Mouse (Mus musculus): ENCODE data around the gene Igfbp2. TPM values are rescaled to one million over a fixed set of nuclear protein-coding genes. Genes with fewer than 3 reads are reported as not detected.

Gene Igfbp2
- polyA plus RNA-seq, 1 experiment from 2014 or later, result 50.5 TPM

- Histone ChIP-seq H3K4me3 (ENCODE audit: low read depth, low read length) (no peak overlapping the region), H3K4me1 (replicated peaks; ENCODE audit: control insufficient read depth, insufficient read depth, low read length) (peaks cover 8% of the 10 kb centered on the region)
- no peak for DNase-seq (ENCODE audit: low spot score)
Observed at GRCm38 (mm10) chr1:72869275-72869674, 45.0 kb downstream of the Igfbp2 start.

GRCm38 (mm10) chr1:72869681-72870614, 45.6 kb downstream of the Igfbp2 start:
- H3K4me2 ChIP-seq, result peak overlapping the region; percentile 78
- H3K27me3 ChIP-seq (replicated peaks; ENCODE audit: control insufficient read depth, insufficient read depth, low read length), result peaks cover 42% of the 10 kb centered on the region
- no peak overlapping the region for H3K9ac ChIP-seq (ENCODE audit: low read depth, low read length)
- no peak overlapping the region for H3K27ac ChIP-seq (ENCODE audit: low read depth, low read length)
- 9% methylated on average over 22 of the region's 22 CpGs for WGBS
- H3K4me1 ChIP-seq (replicated peaks; ENCODE audit: control insufficient read depth, insufficient read depth, low read length), result peaks cover 8% of the 10 kb centered on the region
- no peaks in the 10 kb centered on the region for H3K36me3 ChIP-seq (ENCODE audit: control insufficient read depth, insufficient read depth, low read length)
- H3K4me3 ChIP-seq (ENCODE audit: low read depth, low read length), result peak overlapping the region; percentile 48
- no peaks in the 10 kb centered on the region for H3K9me3 ChIP-seq (ENCODE audit: control insufficient read depth, low read length)
- ATAC-seq (replicated peaks; ENCODE audit: low FRiP score), result 0 out of 2 replicates have a peak, but pooled peaks have one; percentile 15
- DNase-seq (ENCODE audit: low spot score), result peak; percentile 64

More at GRCm38 (mm10) chr1:72869275-72869674, 45.0 kb downstream of the Igfbp2 start:
- ATAC-seq (replicated peaks; ENCODE audit: low FRiP score), result no peak
- H3K27ac ChIP-seq (ENCODE audit: low read depth, low read length), result no peak overlapping the region
- H3K4me2 ChIP-seq, result no peak overlapping the region; the same call in 1 of the 2 replicates
- no peak overlapping the region for H3K9ac ChIP-seq (ENCODE audit: low read depth, low read length)
- H3K27me3 ChIP-seq (replicated peaks; ENCODE audit: control insufficient read depth, insufficient read depth, low read length), result peaks cover 35% of the 10 kb centered on the region
- no peaks in the 10 kb centered on the region for H3K36me3 ChIP-seq (ENCODE audit: control insufficient read depth, insufficient read depth, low read length)
- no peaks in the 10 kb centered on the region for H3K9me3 ChIP-seq (ENCODE audit: control insufficient read depth, low read length)

GRCm38 (mm10) chr1:72870615-72871336, 46.5 kb downstream of the Igfbp2 start:
- Histone ChIP-seq H3K9me3 (ENCODE audit: control insufficient read depth, low read length) (no peaks in the 10 kb centered on the region), H3K36me3 (ENCODE audit: control insufficient read depth, insufficient read depth, low read length) (no peaks in the 10 kb centered on the region), H3K4me1 (replicated peaks; ENCODE audit: control insufficient read depth, insufficient read depth, low read length) (peaks cover 8% of the 10 kb centered on the region), H3K27ac (ENCODE audit: low read depth, low read length) (no peak overlapping the region), H3K4me3 (ENCODE audit: low read depth, low read length) (peak overlapping the region; percentile 48), H3K27me3 (replicated peaks; ENCODE audit: control insufficient read depth, insufficient read depth, low read length) (peaks cover 50% of the 10 kb centered on the region), H3K9ac (ENCODE audit: low read depth, low read length) (no peak overlapping the region), H3K4me2 (peak overlapping the region; percentile 78)
- under 1% methylated on average over 20 of the region's 20 CpGs for WGBS
- DNase-seq (ENCODE audit: low spot score) (peak; percentile 61), ATAC-seq (replicated peaks; ENCODE audit: low FRiP score) (peak; percentile 24)

GRCm38 (mm10) chr1:72871337-72871696, 47.0 kb downstream of the Igfbp2 start:
- H3K9me3 ChIP-seq (ENCODE audit: control insufficient read depth, low read length), result no peaks in the 10 kb centered on the region
- ATAC-seq (replicated peaks; ENCODE audit: low FRiP score), result no peak
- H3K4me2 ChIP-seq, result peak overlapping the region; percentile 78
- no peak for DNase-seq (ENCODE audit: low spot score)
- no peak overlapping the region for H3K9ac ChIP-seq (ENCODE audit: low read depth, low read length)
- peaks cover 8% of the 10 kb centered on the region for H3K4me1 ChIP-seq (replicated peaks; ENCODE audit: control insufficient read depth, insufficient read depth, low read length)
- no peaks in the 10 kb centered on the region for H3K36me3 ChIP-seq (ENCODE audit: control insufficient read depth, insufficient read depth, low read length)
- no peak overlapping the region for H3K27ac ChIP-seq (ENCODE audit: low read depth, low read length)
- 1% methylated on average over 6 of the region's 6 CpGs for WGBS
- H3K4me3 ChIP-seq (ENCODE audit: low read depth, low read length), result peak overlapping the region; percentile 48
- peaks cover 55% of the 10 kb centered on the region for H3K27me3 ChIP-seq (replicated peaks; ENCODE audit: control insufficient read depth, insufficient read depth, low read length)

- WGBS, result 2% methylated on average over 34 of the region's 34 CpGs
- DNase-seq (ENCODE audit: low spot score) (no peak), ATAC-seq (replicated peaks; ENCODE audit: low FRiP score) (no peak)
- H3K36me3 ChIP-seq (ENCODE audit: control insufficient read depth, insufficient read depth, low read length), result no peaks in the 10 kb centered on the region
- H3K4me2 ChIP-seq, result peak overlapping the region; percentile 78
- no peak overlapping the region for H3K9ac ChIP-seq (ENCODE audit: low read depth, low read length)
- peaks cover 8% of the 10 kb centered on the region for H3K4me1 ChIP-seq (replicated peaks; ENCODE audit: control insufficient read depth, insufficient read depth, low read length)
- no peak overlapping the region for H3K27ac ChIP-seq (ENCODE audit: low read depth, low read length)
- peaks cover 61% of the 10 kb centered on the region for H3K27me3 ChIP-seq (replicated peaks; ENCODE audit: control insufficient read depth, insufficient read depth, low read length)
- H3K9me3 ChIP-seq (ENCODE audit: control insufficient read depth, low read length), result no peaks in the 10 kb centered on the region
- H3K4me3 ChIP-seq (ENCODE audit: low read depth, low read length), result peak overlapping the region; percentile 48
Observed at GRCm38 (mm10) chr1:72871697-72872411, 47.6 kb downstream of the Igfbp2 start.

GRCm38 (mm10) chr1:72872521-72872920, 48.2 kb downstream of the Igfbp2 start:
- no peak overlapping the region for H3K27ac ChIP-seq (ENCODE audit: low read depth, low read length)
- no peak overlapping the region for H3K9ac ChIP-seq (ENCODE audit: low read depth, low read length)
- peaks cover 8% of the 10 kb centered on the region for H3K4me1 ChIP-seq (replicated peaks; ENCODE audit: control insufficient read depth, insufficient read depth, low read length)
- no peaks in the 10 kb centered on the region for H3K9me3 ChIP-seq (ENCODE audit: control insufficient read depth, low read length)
- no peaks in the 10 kb centered on the region for H3K36me3 ChIP-seq (ENCODE audit: control insufficient read depth, insufficient read depth, low read length)
- DNase-seq (ENCODE audit: low spot score) (peak; percentile 74), ATAC-seq (replicated peaks; ENCODE audit: low FRiP score) (peak; percentile 46)
- WGBS, result 0% methylated on average over 8 of the region's 8 CpGs
- peaks cover 66% of the 10 kb centered on the region for H3K27me3 ChIP-seq (replicated peaks; ENCODE audit: control insufficient read depth, insufficient read depth, low read length)
- H3K4me3 ChIP-seq (ENCODE audit: low read depth, low read length), result peak overlapping the region; percentile 50
- H3K4me2 ChIP-seq, result peak overlapping the region; percentile 78

GRCm38 (mm10) chr1:72873078-72873477, 48.8 kb downstream of the Igfbp2 start:
- peaks cover 8% of the 10 kb centered on the region for H3K4me1 ChIP-seq (replicated peaks; ENCODE audit: control insufficient read depth, insufficient read depth, low read length)
- ATAC-seq (replicated peaks; ENCODE audit: low FRiP score) (no peak), DNase-seq (ENCODE audit: low spot score) (no peak)
- no peak overlapping the region; the same call in 1 of the 2 replicates for H3K27ac ChIP-seq (ENCODE audit: low read depth, low read length)
- no peak overlapping the region for H3K9ac ChIP-seq (ENCODE audit: low read depth, low read length)
- H3K4me3 ChIP-seq (ENCODE audit: low read depth, low read length), result peak overlapping the region; percentile 50
- H3K4me2 ChIP-seq, result peak overlapping the region; percentile 78
- under 1% methylated on average over 16 of the region's 16 CpGs for WGBS
- no peaks in the 10 kb centered on the region for H3K36me3 ChIP-seq (ENCODE audit: control insufficient read depth, insufficient read depth, low read length)
- peaks cover 66% of the 10 kb centered on the region for H3K27me3 ChIP-seq (replicated peaks; ENCODE audit: control insufficient read depth, insufficient read depth, low read length)
- H3K9me3 ChIP-seq (ENCODE audit: control insufficient read depth, low read length), result no peaks in the 10 kb centered on the region
